Mouse (Mus musculus) brain, embryonic 14.5 days (tissue): ENCODE measurements around the gene Clec1a.

Experiments used
- CTCF ChIP-seq: fragments of 200-500 bp; IDR thresholded peaks from 2 replicates; pipeline ENCODE4 v1.5.1; 2012; ENCODE audit warnings: inconsistent platforms, mild to moderate bottlenecking, moderate library complexity, borderline replicate concordance; ENCODE audit not compliant: insufficient read depth, insufficient read length; ENCODE audit errors: extremely low read depth
- POLR2A ChIP-seq: fragments of 200-500 bp; IDR thresholded peaks from 2 replicates; pipeline ENCODE4 v1.6.1; 2012; ENCODE audit warnings: mild to moderate bottlenecking, inconsistent platforms, borderline replicate concordance; ENCODE audit not compliant: poor library complexity, insufficient read depth, insufficient read length, severe bottlenecking; ENCODE audit errors: extremely low read depth

GRCm38 (mm10) chr6:129476404-129477126 lies 24.8 kb upstream of the Clec1a start:
- TF ChIP-seq POLR2A (no peak), CTCF (0 out of 2 replicates have a peak, but pooled peaks have one; percentile 3)
